Mouse (Mus musculus) Patski (cell line): ENCODE results near the gene Pdzph1. TPM values are rescaled to one million over a fixed set of nuclear protein-coding genes. Genes with fewer than 3 reads are reported as not detected.

ENCODE experiments used
- ATAC-seq: fragments of 100-300 bp; one replicate; pipeline ENCODE4 v1.8.0; 2021
- CTCF ChIA-PET: fragments of 350-600 bp; sonication (Branson Sonifier 250); formaldehyde crosslinking; loops from one replicate; lab custom pipeline; 2022; ENCODE audit warnings: inconsistent platforms; lab: Charles Lee
- POLR2A ChIA-PET: fragments of 350-600 bp; sonication (Branson Sonifier 250); formaldehyde crosslinking; loops from one replicate; lab custom pipeline; 2022; ENCODE audit warnings: antibody characterized with exemption, inconsistent platforms; lab: Charles Lee
- DNase-seq: peaks from one replicate; pipeline ENCODE4 v3.0.0-alpha.2; 2011; ENCODE audit warnings: low read depth, low spot score
- H3K27me3 ChIP-seq: fragments of 371-371 bp; one replicate; pipeline ENCODE4 v1.5.1; 2021
- CTCF ChIP-seq: fragments of 100-300 bp; IDR thresholded peaks from one replicate; pipeline ENCODE4 v1.5.1; 2021
- in situ Hi-C: fragments of 300-500 bp; cut with MboI; formaldehyde crosslinking; loops from 3 replicates; pipeline ENCODE4 v1.11.1; 2018; ENCODE audit warnings: low pct_unique_long_range_greater_than_20kb, mixed read lengths
- polyA plus RNA-seq: library from polyadenylated mRNA; unstranded; gene quantifications from one replicate; pipeline ENCODE4 v1.2.3, GENCODE M21; 2021

Gene Pdzph1
- polyA plus RNA-seq, 1 experiment from 2014 or later: not detected

- no peak for DNase-seq
- in situ Hi-C loops: loop anchor here (25.0 kb wide), 1 partner anchor 1128 kb away; the partner anchor contains the start of gene Cntnap5c
- ATAC-seq: no peak
These were observed 101.1 kb downstream of the Pdzph1 start for GRCm38 (mm10) chr17:58889905-58890645.

GRCm38 (mm10) chr17:58884393-58884792, 106.8 kb downstream of the Pdzph1 start:
- TF ChIP-seq CTCF: no peak
- DNase-seq (no peak), ATAC-seq (no peak)
- POLR2A ChIA-PET: no interaction called here
- in situ Hi-C loops: loop anchor here (25.0 kb wide), 1 partner anchor 1122 kb away; the partner anchor contains the start of gene Cntnap5c
- CTCF ChIA-PET: no interaction called here
- H3K27me3 ChIP-seq: peaks cover 4% of the 10 kb centered on the region

More at GRCm38 (mm10) chr17:58889905-58890645, 101.1 kb downstream of the Pdzph1 start:
- no peak for TF ChIP-seq CTCF
- POLR2A ChIA-PET: no interaction called here
- CTCF ChIA-PET: interaction anchor here (2.1 kb wide), 1 partner anchor 12 kb away, joined by 5 read pairs; no protein-coding TSS in a partner anchor
- H3K27me3 ChIP-seq: peaks cover 12% of the 10 kb centered on the region

GRCm38 (mm10) chr17:58873356-58873755, 117.8 kb downstream of the Pdzph1 start:
- CTCF ChIA-PET: interaction anchor here (0.6 kb wide), 1 partner anchor 286 kb away, joined by 3 read pairs; no protein-coding TSS in a partner anchor
- DNase-seq: no peak
- TF ChIP-seq CTCF: no peak
- peaks cover 10% of the 10 kb centered on the region for H3K27me3 ChIP-seq
- in situ Hi-C loops: no loop called here
- POLR2A ChIA-PET: no interaction called here
- no peak for ATAC-seq

- TF ChIP-seq CTCF: peak; percentile 58
- peaks cover 10% of the 10 kb centered on the region for H3K27me3 ChIP-seq
- DNase-seq (no peak), ATAC-seq (no peak)
- ChIA-PET POLR2A (no interaction called here), CTCF (no interaction called here)
- in situ Hi-C loops: no loop called here
These were observed 120.4 kb downstream of the Pdzph1 start for GRCm38 (mm10) chr17:58870795-58871194.

Other genes starting within 250 kb of the Pdzph1 start
- 14.3 TPM for gene Nudt12, start 22.0 kb upstream of the Pdzph1 start, polyA plus RNA-seq